Mouse (Mus musculus): ENCODE results near the gene Srebf1.

The Srebf1 gene

GRCm38 (mm10) chr11:60176182-60176974, 46.0 kb downstream of the Srebf1 start:
- peak; percentile 80 for DNase-seq

DNA sequence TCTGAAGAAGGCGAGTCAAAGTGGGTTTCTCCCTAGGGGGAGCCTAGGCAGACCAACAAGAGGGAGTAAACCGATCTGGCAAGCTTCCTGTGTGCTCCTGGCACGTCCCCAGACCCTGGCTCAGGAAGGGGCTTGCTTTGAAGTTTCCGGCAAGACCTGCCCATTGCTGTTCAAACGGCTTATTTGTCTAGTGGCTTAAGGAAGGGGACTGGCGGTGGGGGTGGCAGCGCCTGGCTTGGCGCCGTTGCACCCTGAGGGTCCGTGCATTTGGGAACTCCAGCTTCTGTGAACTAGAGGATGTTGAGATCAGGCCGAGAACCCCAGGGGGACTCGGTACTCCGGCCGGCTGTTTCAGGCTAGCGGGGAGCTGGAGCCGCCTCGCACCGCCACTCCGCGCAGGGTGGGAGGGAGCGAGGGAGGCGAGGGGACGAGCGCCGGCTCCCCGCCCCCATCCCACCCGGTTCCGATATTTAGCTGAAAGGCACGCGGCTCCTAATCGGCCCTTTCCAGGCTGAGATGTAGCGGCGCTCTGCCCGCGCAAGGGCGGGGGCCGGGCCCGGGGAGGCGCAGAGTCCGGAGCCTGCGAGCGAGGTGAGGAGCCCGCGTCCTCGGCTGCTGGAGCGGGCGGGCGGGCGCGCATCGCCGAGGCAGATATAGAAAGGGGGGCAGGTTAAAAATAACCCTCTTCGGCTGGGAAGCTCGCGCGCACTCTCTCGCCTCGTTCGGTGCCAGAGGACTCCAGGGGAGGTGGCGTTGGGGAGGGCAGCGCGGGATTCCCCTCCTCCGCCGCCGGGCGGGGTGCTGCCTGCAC, 46.8 kb downstream of the Srebf1 start:
- DNase-seq = peak; percentile 81

DNA sequence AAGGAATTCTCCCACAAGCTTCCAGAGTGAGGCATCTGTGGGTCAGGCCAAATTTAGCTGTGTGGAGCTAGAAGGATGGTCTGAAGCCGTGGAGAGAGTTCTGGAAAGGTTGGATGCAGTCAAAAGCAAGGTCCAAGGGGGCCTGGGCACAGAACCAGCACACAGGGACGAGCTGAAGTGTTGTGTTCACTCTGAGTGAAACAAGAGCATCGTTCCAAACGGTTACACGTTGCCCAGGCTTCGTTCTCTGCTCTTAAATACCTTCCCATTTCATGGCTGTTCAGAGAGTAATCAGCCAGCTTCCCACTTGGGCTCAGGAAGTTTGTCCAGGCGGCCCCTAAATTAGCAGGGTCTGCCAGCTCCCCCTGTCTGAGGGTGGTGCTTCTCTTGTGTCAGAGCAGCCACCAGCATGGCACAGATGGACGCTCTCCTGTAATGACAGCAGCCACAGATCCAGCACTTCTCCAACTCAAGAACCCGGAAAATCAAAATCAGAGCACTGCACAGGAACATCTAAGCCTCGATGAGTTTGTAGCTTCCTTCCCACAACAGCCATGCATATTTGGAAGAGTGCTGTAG, 48.7 kb downstream of the Srebf1 start:
- no peak for DNase-seq

DNA sequence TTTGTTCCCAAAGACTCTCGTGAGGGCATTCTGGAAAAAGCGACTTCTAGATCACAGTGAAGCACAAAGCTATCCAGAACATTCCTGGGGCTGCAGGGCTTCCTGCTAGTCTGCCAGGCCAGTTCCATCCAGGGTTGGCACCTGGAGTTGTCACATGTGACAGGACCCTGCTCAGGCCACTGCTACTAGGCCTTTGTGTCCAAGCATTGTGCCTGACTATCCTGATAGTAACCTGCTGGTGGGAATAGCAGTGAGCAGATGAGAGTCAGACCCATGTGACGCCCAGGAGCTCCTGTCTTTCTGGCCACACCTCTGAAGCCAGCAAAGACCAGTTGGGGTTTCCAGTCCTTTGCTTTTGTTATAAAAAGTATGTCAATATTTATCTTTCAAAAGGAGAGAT, 50.3 kb downstream of the Srebf1 start:
- no peak for DNase-seq

GRCm38 (mm10) chr11:60168780-60169179, 53.6 kb downstream of the Srebf1 start:
- DNase-seq = no peak

DNA sequence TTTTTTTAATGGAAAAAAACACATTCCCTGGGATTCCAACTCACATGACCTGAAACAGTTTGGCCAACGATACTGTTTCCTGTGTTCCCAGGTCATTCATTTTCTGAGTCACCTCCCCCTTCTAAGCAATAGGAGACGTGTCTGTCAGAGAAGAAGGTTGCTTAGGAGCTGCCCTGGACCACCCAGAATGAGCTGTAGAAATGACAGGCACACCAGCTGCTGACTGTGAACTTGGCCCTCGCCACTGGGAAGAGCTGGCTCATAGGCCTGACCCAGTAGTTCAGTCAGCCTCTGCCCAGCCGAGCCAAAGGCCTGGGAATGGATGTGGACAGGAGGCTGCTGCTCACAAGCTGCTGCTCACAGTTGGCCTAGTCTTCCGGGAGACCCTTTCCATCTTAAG, 57.3 kb downstream of the Srebf1 start:
- no peak for DNase-seq

- no peak for DNase-seq
Measured at GRCm38 (mm10) chr11:60164450-60164849, 57.9 kb downstream of the Srebf1 start.

DNA sequence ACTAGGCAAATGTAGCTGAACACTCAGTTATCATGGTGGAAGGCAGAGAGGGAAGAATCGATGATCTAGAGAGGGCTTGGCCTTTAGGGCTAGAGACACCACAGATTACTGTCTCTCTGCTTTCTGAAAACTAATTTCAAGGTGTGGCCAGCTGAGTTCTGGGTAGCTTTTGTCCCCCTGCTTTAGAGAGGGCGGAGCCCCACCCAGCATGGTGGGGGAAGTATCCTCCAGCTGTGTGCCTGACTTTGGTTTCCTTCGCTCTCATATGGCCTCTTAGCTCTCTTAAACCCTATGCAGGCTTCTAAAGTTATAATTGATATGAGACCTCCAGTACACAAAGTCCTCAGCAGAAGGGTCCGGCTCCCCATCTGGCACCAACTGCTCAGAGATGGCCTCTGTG, 59.0 kb downstream of the Srebf1 start:
- no peak for DNase-seq

GRCm38 (mm10) chr11:60162547-60162946, 59.8 kb downstream of the Srebf1 start:
- DNase-seq = no peak

DNA sequence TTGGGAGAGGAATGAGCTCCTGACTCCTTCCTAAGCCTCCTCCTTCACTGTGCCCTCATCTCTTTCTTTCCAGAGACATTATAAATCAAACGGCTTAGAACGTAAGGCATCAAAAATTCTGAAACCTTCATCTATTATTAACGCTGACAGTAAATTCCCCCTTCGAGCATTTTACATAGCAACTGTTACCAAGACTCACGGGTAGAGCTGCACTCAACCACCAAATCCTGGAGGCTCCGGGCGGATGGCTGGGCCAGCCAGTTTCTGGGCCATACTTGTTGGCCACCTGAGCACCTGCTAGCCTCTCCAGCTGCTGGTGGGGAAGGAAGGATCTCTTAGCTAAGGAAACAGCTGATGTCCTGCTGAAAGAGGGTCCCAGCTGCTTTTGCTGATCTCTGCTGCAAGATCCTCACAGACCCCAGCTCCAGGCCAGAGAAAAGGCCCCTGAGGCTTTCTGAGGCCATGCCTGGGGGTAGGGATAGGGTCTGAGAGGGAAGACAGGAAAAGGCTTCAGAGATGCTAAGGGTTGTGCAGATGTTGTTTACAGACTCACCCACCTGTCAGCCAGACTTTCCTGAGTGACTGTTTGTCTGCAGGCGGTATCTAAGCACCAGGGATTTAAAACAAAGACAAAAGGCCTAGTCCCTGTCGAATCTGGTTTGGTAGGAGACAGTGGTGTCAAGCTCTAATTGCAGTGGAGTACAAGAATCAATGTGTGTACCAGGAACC, 61.1 kb downstream of the Srebf1 start:
- no peak for DNase-seq

DNA sequence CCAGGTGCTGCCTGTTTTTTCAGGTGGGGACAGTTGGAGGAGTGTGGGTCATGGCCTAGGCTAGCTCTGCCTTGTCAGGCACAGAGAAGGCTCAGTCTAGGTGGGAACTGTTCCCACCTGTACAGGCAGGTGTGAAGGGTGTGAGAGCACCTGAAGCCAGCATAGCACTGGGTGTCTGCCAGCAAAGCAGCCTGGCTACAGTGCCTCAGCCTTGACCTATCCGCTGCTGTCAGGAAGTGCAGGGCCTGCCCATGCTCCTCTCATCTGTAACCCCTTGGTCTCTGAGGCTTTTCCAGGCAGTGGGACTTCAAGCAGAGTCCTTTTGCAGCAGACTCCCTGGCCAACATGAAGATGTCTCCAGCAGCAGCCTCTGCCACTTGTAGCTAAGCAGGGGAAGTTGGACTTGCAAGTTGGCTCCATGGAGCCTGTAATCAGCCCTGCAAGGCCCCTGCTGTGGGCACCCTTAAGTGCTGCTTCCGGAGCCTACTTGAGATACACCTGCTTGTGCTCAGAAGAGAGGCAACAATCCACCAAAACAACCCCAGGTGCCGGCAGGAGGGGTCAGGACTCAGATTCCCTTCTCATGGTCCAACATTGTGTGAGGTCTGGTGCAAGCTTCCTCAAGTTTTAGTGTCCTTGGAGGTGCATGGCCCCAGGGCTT, 61.8 kb downstream of the Srebf1 start:
- DNase-seq = no peak

DNA sequence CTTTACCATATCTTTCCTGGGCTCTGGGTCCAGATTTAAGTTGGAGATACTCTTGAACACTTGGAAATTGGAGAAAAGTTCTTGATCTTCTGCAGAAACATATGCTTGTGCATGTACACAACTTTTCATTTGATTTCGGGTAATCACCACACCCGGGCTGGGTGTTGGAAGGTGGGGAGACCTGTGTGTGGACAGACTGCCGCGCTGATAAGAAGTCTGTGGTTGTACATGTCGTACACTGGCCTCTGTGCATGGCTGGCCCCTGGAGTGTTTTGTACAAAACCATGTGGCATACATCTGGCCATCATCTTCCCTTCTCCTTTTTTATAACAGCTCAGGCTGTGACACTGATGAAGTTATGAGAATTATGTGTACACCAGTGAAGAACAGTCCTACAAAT, 62.4 kb downstream of the Srebf1 start:
- DNase-seq = no peak

DNA sequence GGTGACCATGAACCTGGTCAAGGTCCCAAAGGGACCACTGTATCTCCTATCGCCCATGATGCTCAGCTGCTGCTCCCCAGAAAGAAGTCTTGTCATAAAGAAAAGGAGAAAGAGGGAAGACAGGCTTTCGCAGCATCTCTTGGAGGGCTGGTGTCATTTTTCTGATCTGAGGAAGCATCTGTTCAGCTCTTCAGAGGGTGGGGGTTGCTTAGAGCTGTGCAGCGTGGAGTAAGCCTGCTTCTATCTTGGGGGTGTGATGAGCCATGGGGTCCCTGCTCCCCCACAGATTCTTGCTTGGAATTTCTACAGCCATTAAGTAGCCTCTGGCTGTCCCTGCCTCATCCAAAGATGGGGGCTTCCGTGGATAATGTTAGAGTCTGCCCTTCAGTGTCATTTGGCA, 64.1 kb downstream of the Srebf1 start:
- DNase-seq = no peak

GRCm38 (mm10) chr11:60155690-60156089, 66.7 kb downstream of the Srebf1 start:
- DNase-seq = no peak

GRCm38 (mm10) chr11:60153936-60154335, 68.4 kb downstream of the Srebf1 start:
- no peak for DNase-seq

DNA sequence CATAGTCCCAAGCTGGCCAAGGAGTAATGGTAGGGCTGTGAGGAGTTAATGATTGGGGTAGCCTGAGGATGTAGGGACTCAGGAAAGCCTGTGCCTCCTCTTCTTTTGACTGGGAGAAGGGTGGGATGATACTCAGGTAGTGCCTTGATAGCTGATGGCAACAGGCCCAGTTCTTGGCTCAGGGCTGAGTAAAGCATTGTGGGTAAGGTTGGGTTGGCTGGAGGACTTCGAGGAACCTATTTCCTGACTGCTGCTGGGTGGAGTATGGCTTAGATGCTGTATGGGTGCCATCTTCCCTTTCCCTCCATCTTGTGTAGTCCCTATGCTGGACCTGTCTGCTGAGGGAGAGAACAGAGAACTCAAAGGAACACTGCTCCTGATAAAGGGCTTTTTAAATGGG, 70.0 kb downstream of the Srebf1 start:
- DNase-seq = no peak

GRCm38 (mm10) chr11:60150677-60151076, 71.7 kb downstream of the Srebf1 start:
- peak; percentile 35 for DNase-seq
